Mouse (Mus musculus) left cerebral cortex, adult 2 months (tissue): ENCODE data around the gene Srrm1. TPM values are rescaled to one million over a fixed set of nuclear protein-coding genes. Genes with fewer than 3 reads are reported as not detected.

ENCODE experiments used
- DNase-seq, 2 experiments: peaks; one replicate each; pipeline ENCODE4 v3.0.0; 2021 to 2022; ENCODE audit warnings: low spot score in 2 of 2, mixed read lengths in 1 of 2; ENCODE audit errors: extremely low spot score in 1 of 2
- H3K27ac ChIP-seq: fragments of 200-600 bp; 2 replicates; pipeline ENCODE4 v1.8.1; 2022
- H3K4me3 ChIP-seq: fragments of 200-600 bp; 2 replicates; pipeline ENCODE4 v1.8.1; 2022
- CTCF ChIP-seq: fragments of 200-600 bp; IDR thresholded peaks from 2 replicates; pipeline ENCODE4 v1.8.1; 2022; ENCODE audit warnings: antibody characterized with exemption, mild to moderate bottlenecking, moderate library complexity
- intact Hi-C: fragments of 180-260 bp; cut with DNase I; formaldehyde crosslinking; loops from one replicate; pipeline ENCODE4 v1.15.1; 2025
- total RNA-seq, 2 experiments: library from RNA; stranded (reverse); gene quantifications; 2 replicates each; pipeline ENCODE4 v1.2.3; 2021

Srrm1 gene
- total RNA-seq, 2 experiments from 2014 or later: 133 to 139 TPM

- no peak for TF ChIP-seq CTCF
- intact Hi-C loops: loop anchor here (1.0 kb wide), 1 partner anchor 143 kb away; the partner anchor contains the start of gene Nipal3
- peak overlapping the region; percentile 86 for H3K27ac ChIP-seq
- peak overlapping the region; percentile 98 for H3K4me3 ChIP-seq
- DNase-seq: no peak
Measured at GRCm38 (mm10) chr4:135352326-135353065, 625 bp downstream of the Srrm1 start.

DNA sequence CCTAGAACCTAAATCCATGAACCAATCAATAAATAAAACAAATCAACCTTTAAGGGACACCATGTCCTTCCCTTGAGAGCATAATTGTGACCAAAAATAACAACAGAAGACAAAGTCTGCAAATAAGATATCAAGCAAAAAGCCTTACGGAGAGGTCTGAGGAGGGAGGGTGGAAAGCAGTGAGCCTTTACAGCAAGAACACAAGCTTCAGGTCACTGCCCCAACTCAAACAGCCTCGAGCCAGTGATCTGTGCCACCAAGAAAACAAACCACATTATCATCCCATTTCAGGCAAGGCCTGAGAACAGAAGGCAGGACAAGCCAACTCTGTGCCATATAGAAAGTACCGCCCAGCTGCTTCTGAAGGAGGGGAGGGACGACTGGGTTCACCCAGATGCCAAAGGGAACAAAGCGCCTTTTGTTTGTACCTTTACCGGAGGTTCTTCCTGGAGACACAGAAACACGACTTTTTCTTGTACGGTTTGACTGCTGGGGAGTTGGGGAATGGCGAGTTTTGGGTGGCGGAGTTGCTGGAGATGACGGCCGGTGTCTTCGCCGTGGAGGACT lies 15.7 kb downstream of the Srrm1 start:
- TF ChIP-seq CTCF: no peak
- no peak for DNase-seq
- H3K4me3 ChIP-seq: no peak overlapping the region
- H3K27ac ChIP-seq: no peak overlapping the region
- intact Hi-C loops: no loop called here

- no peak for TF ChIP-seq CTCF
- intact Hi-C loops: no loop called here
- Histone ChIP-seq H3K4me3 (no peak overlapping the region), H3K27ac (no peak overlapping the region)
- DNase-seq: no peak
Measured at GRCm38 (mm10) chr4:135336023-135336357, 17.1 kb downstream of the Srrm1 start.

- no peak for TF ChIP-seq CTCF
- no peak for DNase-seq
- H3K27ac ChIP-seq: no peak overlapping the region
- H3K4me3 ChIP-seq: no peak overlapping the region
- intact Hi-C loops: no loop called here
Measured at GRCm38 (mm10) chr4:135335327-135336022, 17.6 kb downstream of the Srrm1 start.

GRCm38 (mm10) chr4:135326469-135326868 lies 26.7 kb downstream of the Srrm1 start:
- no peak for TF ChIP-seq CTCF
- intact Hi-C loops: no loop called here
- no peak overlapping the region for H3K27ac ChIP-seq
- H3K4me3 ChIP-seq: no peak overlapping the region
- DNase-seq: no peak

DNA sequence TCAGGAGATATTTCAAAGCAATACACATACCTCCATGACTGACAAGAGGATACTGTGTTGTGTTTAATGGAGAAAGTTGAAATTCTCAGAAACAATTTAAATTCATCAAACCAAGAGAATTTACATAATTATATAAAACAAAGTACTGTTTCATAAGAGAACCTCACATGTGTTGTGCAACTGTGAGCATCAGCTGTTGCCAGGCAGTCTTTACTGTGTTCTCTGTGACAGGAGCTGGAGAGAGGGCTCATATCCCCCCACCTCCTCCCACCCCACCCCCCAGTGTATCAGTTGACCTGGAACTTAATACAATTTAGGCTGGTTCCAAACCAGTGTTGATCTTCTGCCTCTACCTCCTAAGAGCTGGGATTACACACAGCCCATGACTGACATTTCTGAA lies 27.1 kb downstream of the Srrm1 start:
- no peak overlapping the region for H3K4me3 ChIP-seq
- no peak for TF ChIP-seq CTCF
- intact Hi-C loops: no loop called here
- no peak overlapping the region for H3K27ac ChIP-seq
- DNase-seq: no peak

DNA sequence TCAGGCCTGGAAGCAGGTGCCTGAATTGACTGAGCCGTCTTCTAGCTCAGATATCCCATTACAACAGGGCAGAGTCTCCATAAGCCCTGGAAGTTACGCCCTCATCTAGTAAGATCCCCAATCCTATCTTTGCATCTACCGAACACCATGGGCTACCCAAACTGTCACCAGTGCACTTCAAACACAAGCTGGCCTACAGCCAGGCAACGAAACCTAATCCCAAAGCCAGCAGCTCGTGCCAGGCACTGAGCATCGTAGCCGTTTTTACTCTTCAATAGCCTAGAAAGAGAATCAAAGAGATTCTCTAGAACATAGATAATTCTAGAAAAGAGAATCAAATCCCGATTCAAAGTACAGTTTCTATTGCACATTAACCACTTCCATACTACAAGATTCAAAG lies 30.1 kb downstream of the Srrm1 start:
- TF ChIP-seq CTCF: no peak
- H3K4me3 ChIP-seq: no peak overlapping the region
- DNase-seq: no peak
- H3K27ac ChIP-seq: no peak overlapping the region
- intact Hi-C loops: no loop called here

DNA sequence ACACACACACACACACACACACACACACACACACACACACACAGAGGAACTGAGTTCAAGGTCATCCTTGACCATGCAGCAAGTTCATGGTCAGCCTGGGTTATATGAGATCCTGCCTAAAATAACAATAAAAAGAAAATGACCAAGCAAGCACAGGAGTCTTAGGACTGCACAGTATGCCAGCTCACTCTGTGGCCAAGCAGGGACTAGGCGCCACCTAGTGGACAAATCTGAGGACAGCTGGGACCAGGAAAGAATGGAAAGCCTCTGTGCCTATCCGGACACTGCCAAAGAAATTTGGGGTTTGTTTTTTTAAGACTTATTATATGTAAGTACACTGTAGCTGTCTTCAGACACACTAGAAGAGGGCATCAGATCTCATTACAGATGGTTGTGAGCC lies 35.2 kb downstream of the Srrm1 start:
- intact Hi-C loops: loop anchor here (1.0 to 2.0 kb wide), 3 partner anchors 46 to 371 kb away; partner anchors contain the start of gene Clic4
- peak; percentile 90 for TF ChIP-seq CTCF
- DNase-seq: peak; percentile 51 to 69
- H3K27ac ChIP-seq: no peak overlapping the region
- H3K4me3 ChIP-seq: no peak overlapping the region

DNA sequence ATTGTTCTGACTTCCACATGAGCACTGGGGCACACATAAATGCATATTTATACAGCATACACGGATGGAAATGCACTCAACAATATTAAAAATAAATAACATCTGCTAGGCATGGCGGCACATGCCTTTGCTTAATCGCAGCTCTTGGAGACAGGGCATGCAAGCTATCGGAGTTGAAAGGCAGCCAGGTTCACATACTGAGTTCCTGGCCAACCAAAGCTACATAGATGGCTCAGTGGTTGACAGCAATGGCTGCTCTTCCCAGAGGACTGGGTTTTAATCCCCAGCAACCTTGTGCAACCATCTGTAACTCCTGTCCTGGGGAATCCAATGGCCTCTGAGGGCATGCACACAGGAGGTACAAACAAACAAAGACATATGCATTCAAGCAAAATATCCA lies 35.6 kb downstream of the Srrm1 start:
- intact Hi-C loops: no loop called here
- H3K4me3 ChIP-seq: no peak overlapping the region
- DNase-seq: no peak
- TF ChIP-seq CTCF: no peak
- H3K27ac ChIP-seq: no peak overlapping the region

DNA sequence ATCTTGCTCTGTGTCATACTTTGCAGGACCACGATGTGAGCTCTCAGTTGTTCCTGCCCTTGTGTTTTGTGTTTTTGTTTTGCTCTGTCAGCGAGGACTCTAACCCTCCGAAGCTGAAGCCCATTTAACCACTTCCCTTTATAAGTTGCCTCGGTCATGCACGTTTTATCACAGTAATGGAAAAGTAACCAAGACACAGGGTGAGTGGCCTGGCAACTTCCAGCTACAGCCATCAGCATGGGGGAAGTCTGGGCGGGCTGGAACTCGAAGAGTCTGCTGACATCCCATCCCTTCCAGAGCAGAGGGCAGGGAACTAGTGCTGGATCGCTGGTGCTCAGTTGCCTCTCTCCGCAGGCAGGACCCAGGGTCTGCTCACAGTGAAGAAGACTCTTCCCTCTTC lies 37.8 kb downstream of the Srrm1 start:
- no peak for TF ChIP-seq CTCF
- DNase-seq: no peak
- intact Hi-C loops: no loop called here
- Histone ChIP-seq H3K4me3 (no peak overlapping the region), H3K27ac (no peak overlapping the region)

DNA sequence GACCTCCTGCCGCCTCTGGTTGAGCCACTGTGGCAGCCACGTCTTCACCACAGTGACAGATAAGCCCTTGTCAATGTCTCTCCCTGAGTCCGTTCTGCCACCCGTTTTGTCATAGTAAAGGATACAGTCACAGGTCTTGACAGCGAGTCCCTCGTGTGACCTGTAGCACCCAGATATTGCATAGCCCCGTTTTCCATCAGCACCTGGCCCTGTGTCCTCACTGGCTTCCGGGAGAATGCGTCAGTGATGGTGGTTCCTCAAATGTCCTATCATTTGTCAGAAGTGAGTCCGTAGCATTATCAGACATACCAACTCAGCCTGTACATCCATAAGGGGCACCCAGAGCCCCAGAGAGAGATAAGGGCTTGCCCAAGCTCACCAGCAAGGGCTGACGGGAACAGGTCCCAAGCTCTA lies 38.7 kb downstream of the Srrm1 start:
- no peak for DNase-seq
- intact Hi-C loops: no loop called here
- H3K4me3 ChIP-seq: no peak overlapping the region
- no peak for TF ChIP-seq CTCF
- no peak overlapping the region for H3K27ac ChIP-seq

DNA sequence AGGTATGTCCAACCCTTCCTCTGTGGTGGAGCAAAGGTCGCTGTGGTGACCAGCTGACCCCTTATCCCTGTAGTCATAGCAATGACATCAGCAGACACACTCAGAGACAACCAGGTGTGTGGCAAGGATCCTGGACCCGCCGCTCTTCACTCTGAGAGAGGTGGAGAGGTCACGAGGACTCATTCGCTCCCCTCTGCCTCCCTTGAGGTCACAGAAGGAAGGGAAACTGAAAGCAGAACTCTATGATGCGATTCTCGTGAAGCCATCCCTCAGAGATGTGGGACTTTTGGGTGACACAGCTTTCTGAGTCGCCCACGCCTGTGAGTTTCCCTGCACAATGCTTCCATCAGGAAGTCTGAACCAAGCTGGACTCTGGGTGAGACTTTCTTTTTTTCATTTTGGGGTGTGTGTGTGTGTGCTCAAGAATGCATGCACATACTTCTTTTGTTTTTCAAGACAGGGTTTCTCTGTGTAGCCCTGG lies 39.3 kb downstream of the Srrm1 start:
- Histone ChIP-seq H3K4me3 (no peak overlapping the region), H3K27ac (no peak overlapping the region)
- intact Hi-C loops: no loop called here
- DNase-seq: no peak
- no peak for TF ChIP-seq CTCF
